Mouse (Mus musculus) erythroblast, embryonic 14.5 days (primary cell): ENCODE measurements around the gene Trpm4.

Experiments
- GATA1 ChIP-seq: IDR thresholded peaks from 2 replicates; pipeline ENCODE4 v1.6.1; 2012; ENCODE audit warnings: low read length, inconsistent platforms, mixed read lengths
- TAL1 ChIP-seq: IDR thresholded peaks from 3 replicates; pipeline ENCODE4 v1.6.1; 2012; ENCODE audit warnings: low read length, inconsistent platforms, mixed read lengths

- TF ChIP-seq TAL1 (no peak), GATA1 (no peak)
Observed at GRCm38 (mm10) chr7:45316536-45316935, 17.0 kb downstream of the Trpm4 start.
